13 mouse cellular contexts compared by ENCODE assay signal in genomic region chr15:80314731-80315130, GRCm38 (mm10). TPM values are rescaled to one million over a fixed set of nuclear protein-coding genes. Genes with fewer than 3 reads are reported as not detected.
A peak's percentile ranks its signal among the peaks of the same experiment; 100 is the strongest.
DNase-seq lines count a peak whose midpoint lies in the region; ATAC-seq lines count a peak whose summit lies in the region.
"Had no signal": no experiment of that assay in that cellular context is flagged by ENCODE, and none has a peak within 500 bp of the region (broad histone marks: within the 10 kb centered on the region; RNA-seq: fewer than 3 reads in every experiment).

No protein-coding gene starts in this region.

- H3K9ac ChIP-seq in forebrain, embryonic 16.5 days (replicated peaks; ENCODE audit: low read depth, low read length): no peak overlapping the region
- no peak overlapping the region for H3K9ac ChIP-seq in midbrain, embryonic 11.5 days (ENCODE audit: low read length)
- H3K9ac ChIP-seq: limb, embryonic 13.5 days had no signal

- peak; percentile 47 for ATAC-seq in forebrain, embryonic 16.5 days
- ATAC-seq in midbrain, embryonic 11.5 days (ENCODE audit: low FRiP score): peak; percentile 61; the same call in 1 of the 2 replicates
- ATAC-seq in inflammation-experienced regulatory T-cells, adult 6 months: no peak
- no peak for ATAC-seq in megakaryocyte-erythroid progenitor cell, adult 5-6 weeks (replicated peaks; ENCODE audit: low FRiP score, low TSS enrichment, poor library complexity, severe bottlenecking)

- DNase-seq in cerebellum, adult 9-11 months: peak; percentile 28
- no peak for DNase-seq in cerebellum, adult 11 months
- peak; percentile 30 for DNase-seq in MN1 (ENCODE audit: low spot score)
- no peak for DNase-seq in midbrain, embryonic 11.5 days (ENCODE audit: low spot score, missing footprints)
- no peak for DNase-seq in heart, adult 18-20 months
- DNase-seq: spleen, adult 18-20 months had no signal

- H3K36me3 ChIP-seq in forebrain, embryonic 16.5 days (ENCODE audit: control insufficient read depth, insufficient read depth): no peaks in the 10 kb centered on the region
- no peaks in the 10 kb centered on the region for H3K36me3 ChIP-seq in midbrain, embryonic 11.5 days (ENCODE audit: control insufficient read depth, insufficient read depth, low read length)
- H3K36me3 ChIP-seq: G1E; limb, embryonic 13.5 days had no signal

- no peak overlapping the region for H3K27ac ChIP-seq in forebrain, embryonic 16.5 days (ENCODE audit: low read length)
- H3K27ac ChIP-seq in midbrain, embryonic 11.5 days (ENCODE audit: low read depth, low read length): no peak overlapping the region
- H3K27ac ChIP-seq: limb, embryonic 13.5 days had no signal

- peaks cover 8% of the 10 kb centered on the region for H3K4me1 ChIP-seq in forebrain, embryonic 16.5 days (replicated peaks; ENCODE audit: control insufficient read depth, insufficient read depth, low read length)
- peaks cover 17% of the 10 kb centered on the region for H3K4me1 ChIP-seq in midbrain, embryonic 11.5 days (ENCODE audit: control insufficient read depth, insufficient read depth, low read length)

- H3K4me2 ChIP-seq in forebrain, embryonic 16.5 days (ENCODE audit: low read length): no peak overlapping the region
- H3K4me2 ChIP-seq in midbrain, embryonic 11.5 days: no peak overlapping the region
- H3K4me2 ChIP-seq: limb, embryonic 13.5 days had no signal

- H3K27me3 ChIP-seq in forebrain, embryonic 16.5 days (replicated peaks; ENCODE audit: control insufficient read depth, insufficient read depth, low read length): no peaks in the 10 kb centered on the region
- H3K27me3 ChIP-seq in midbrain, embryonic 11.5 days (ENCODE audit: control insufficient read depth, insufficient read depth, low read length): no peaks in the 10 kb centered on the region
- H3K27me3 ChIP-seq: limb, embryonic 13.5 days had no signal

- H3K4me3 ChIP-seq in forebrain, embryonic 16.5 days (replicated peaks; ENCODE audit: low read length): no peak overlapping the region
- H3K4me3 ChIP-seq in midbrain, embryonic 11.5 days (ENCODE audit: low read depth, low read length): no peak overlapping the region
- H3K4me3 ChIP-seq: limb, embryonic 13.5 days had no signal

- WGBS in forebrain, embryonic 16.5 days: 4% methylated on average over 7 of the region's 7 CpGs
- 18% methylated on average over 7 of the region's 7 CpGs for WGBS in midbrain, embryonic 11.5 days

- no peaks in the 10 kb centered on the region for H3K9me3 ChIP-seq in forebrain, embryonic 16.5 days (ENCODE audit: control insufficient read depth, low read length)
- H3K9me3 ChIP-seq in midbrain, embryonic 11.5 days (ENCODE audit: control insufficient read depth, low read length): no peaks in the 10 kb centered on the region
- H3K9me3 ChIP-seq: G1E; limb, embryonic 13.5 days had no signal

RNA-seq across cellular contexts. Expression of gene Cacna1i, which starts 27.7 kb away (rescaled TPM):
- 0.42 and 0.60 TPM in 2 replicates for polyA plus RNA-seq in forebrain, embryonic 16.5 days (2015; fragmentation: Nextera tagmentation; extraction: Ambion mirVana)
- 0.03 and 0.05 TPM in 2 replicates for polyA plus RNA-seq in midbrain, embryonic 11.5 days (2014; fragmentation: Nextera tagmentation; extraction: Ambion mirVana)
- polyA plus RNA-seq in inflammation-experienced regulatory T-cells, adult 6 months (2017; shearing (Covaris generic)): under 1 TPM in 1 of 3 experiments, not detected in 2; 0.04 TPM
- total RNA-seq in heart, adult 18-20 months (2021): under 1 TPM in 1 of 2 experiments, not detected in 1; 0.18 TPM
- total RNA-seq in megakaryocyte-erythroid progenitor cell, adult 5-6 weeks (2014; fragmentation: Nextera tagmentation): not detected in 2 replicates
- not detected in 2 replicates for total RNA-seq in megakaryocyte-erythroid progenitor cell, adult 5-6 weeks (2017)
- total RNA-seq: hematopoietic stem cell, adult 5-6 weeks had no signal
- polyA plus RNA-seq: G1E; lung, embryonic 16.5 days had no signal

RNA-seq across cellular contexts. Expression of gene Rps19bp1, which starts 50.6 kb away (rescaled TPM):
- polyA plus RNA-seq in forebrain, embryonic 16.5 days (2015; fragmentation: Nextera tagmentation; extraction: Ambion mirVana): 60.6 and 65.5 TPM in 2 replicates
- 70.9 and 75.4 TPM in 2 replicates for polyA plus RNA-seq in midbrain, embryonic 11.5 days (2014; fragmentation: Nextera tagmentation; extraction: Ambion mirVana)
- polyA plus RNA-seq in inflammation-experienced regulatory T-cells, adult 6 months (2017; shearing (Covaris generic)): 10 to 100 TPM; 19.9 to 24.4 (median 21.7) TPM
- 10 to 100 TPM; 17.0 to 17.4 TPM for total RNA-seq in heart, adult 18-20 months (2021)
- 51.6 and 54.4 TPM in 2 replicates for total RNA-seq in megakaryocyte-erythroid progenitor cell, adult 5-6 weeks (2014; fragmentation: Nextera tagmentation)
- 28.7 and 36.3 TPM in 2 replicates for total RNA-seq in megakaryocyte-erythroid progenitor cell, adult 5-6 weeks (2017)

RNA-seq across cellular contexts. Expression of gene Atf4, which starts 59.7 kb away (rescaled TPM):
- polyA plus RNA-seq in forebrain, embryonic 16.5 days (2015; fragmentation: Nextera tagmentation; extraction: Ambion mirVana): 122 and 139 TPM in 2 replicates
- polyA plus RNA-seq in midbrain, embryonic 11.5 days (2014; fragmentation: Nextera tagmentation; extraction: Ambion mirVana): 137 and 144 TPM in 2 replicates
- polyA plus RNA-seq in inflammation-experienced regulatory T-cells, adult 6 months (2017; shearing (Covaris generic)): 10 to 100 TPM; 78.7 to 96.6 (median 84.8) TPM
- total RNA-seq in heart, adult 18-20 months (2021): 10 to 100 TPM; 89.9 to 95.5 TPM
- 145 and 192 TPM in 2 replicates for total RNA-seq in megakaryocyte-erythroid progenitor cell, adult 5-6 weeks (2014; fragmentation: Nextera tagmentation)
- 292 and 318 TPM in 2 replicates for total RNA-seq in megakaryocyte-erythroid progenitor cell, adult 5-6 weeks (2017)

Comparison
In these comparisons a context has a peak if more than half of its experiments do, and no peak if none do; other contexts are left out.
1. DNase-seq: peak in cerebellum, adult 9-11 months (single experiment) and MN1 (single experiment); none in cerebellum, adult 11 months (single experiment), midbrain, embryonic 11.5 days (single experiment) and heart, adult 18-20 months (0 of 2).
2. ATAC-seq: peak in forebrain, embryonic 16.5 days (single experiment) and midbrain, embryonic 11.5 days (single experiment); none in inflammation-experienced regulatory T-cells, adult 6 months (single experiment) and megakaryocyte-erythroid progenitor cell, adult 5-6 weeks (single experiment).